Mouse (Mus musculus): ENCODE measurements around the gene Herc2. TPM values are rescaled to one million over a fixed set of nuclear protein-coding genes. Genes with fewer than 3 reads are reported as not detected.

Herc2 gene
- polyA plus RNA-seq, 1 experiment from 2014 or later = 22.3 TPM

GRCm38 (mm10) chr7:56023586-56023985, 26.4 kb upstream of the Herc2 start:
- no peaks in the 10 kb centered on the region for H3K9me3 ChIP-seq
- H3K27me3 ChIP-seq = no peaks in the 10 kb centered on the region
- H3K4me2 ChIP-seq = no peak overlapping the region
- no peak overlapping the region for H3K4me3 ChIP-seq
- H3K9ac ChIP-seq = no peak overlapping the region
- 86% methylated on average over 3 of the region's 3 CpGs for WGBS
- H3K36me3 ChIP-seq = no peaks in the 10 kb centered on the region
- peaks cover 4% of the 10 kb centered on the region for H3K4me1 ChIP-seq
- no peak overlapping the region for H3K27ac ChIP-seq
- no peak for ATAC-seq (ENCODE audit: borderline replicate concordance, extremely low read depth, low FRiP score, low TSS enrichment)

GRCm38 (mm10) chr7:56042353-56042752, 7.6 kb upstream of the Herc2 start:
- Histone ChIP-seq H3K36me3 (no peaks in the 10 kb centered on the region), H3K9me3 (no peaks in the 10 kb centered on the region), H3K27me3 (no peaks in the 10 kb centered on the region), H3K27ac (no peak overlapping the region), H3K4me3 (no peak overlapping the region), H3K4me1 (no peaks in the 10 kb centered on the region), H3K4me2 (no peak overlapping the region), H3K9ac (no peak overlapping the region)
- no peak for ATAC-seq (ENCODE audit: borderline replicate concordance, extremely low read depth, low FRiP score, low TSS enrichment)
- WGBS = 14% methylated on average over 5 of the region's 5 CpGs

DNA sequence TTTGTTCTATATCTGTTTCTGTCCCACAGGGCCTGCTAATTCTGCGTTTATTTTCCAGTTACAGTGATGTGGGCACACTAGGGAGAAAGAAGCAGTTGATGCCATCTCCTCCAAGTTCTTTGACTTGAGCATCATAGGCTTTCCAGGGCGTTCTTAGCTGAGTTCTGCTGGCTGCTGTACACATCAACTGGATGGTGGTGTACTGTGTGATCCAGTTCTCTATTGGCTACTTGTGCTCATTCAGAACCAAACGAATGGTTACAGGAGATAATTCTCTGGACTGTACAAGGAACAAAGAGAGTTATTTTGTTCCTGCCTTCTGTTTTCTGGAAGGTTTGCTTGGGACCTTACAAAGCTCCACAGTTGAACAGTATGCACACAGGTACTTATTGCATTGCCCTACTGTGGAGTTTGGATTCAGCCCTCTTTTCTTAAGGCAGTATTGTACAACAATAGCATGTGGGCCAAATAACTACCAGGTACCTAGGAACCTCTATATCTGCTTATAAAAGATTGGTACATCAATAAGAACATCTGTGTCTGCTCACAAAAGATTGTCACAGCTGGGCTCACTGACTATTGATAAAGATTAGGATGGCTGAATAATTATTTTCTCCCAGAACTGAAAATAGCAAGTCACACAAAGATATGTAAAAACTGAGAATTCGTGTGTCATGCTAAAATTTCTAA, 6.3 kb upstream of the Herc2 start:
- Histone ChIP-seq H3K9ac (no peak overlapping the region), H3K4me3 (no peak overlapping the region), H3K27me3 (no peaks in the 10 kb centered on the region), H3K4me1 (no peaks in the 10 kb centered on the region), H3K9me3 (no peaks in the 10 kb centered on the region), H3K27ac (no peak overlapping the region), H3K36me3 (no peaks in the 10 kb centered on the region), H3K4me2 (no peak overlapping the region)
- WGBS = 60% methylated on average over 4 of the region's 4 CpGs
- no peak for ATAC-seq (ENCODE audit: borderline replicate concordance, extremely low read depth, low FRiP score, low TSS enrichment)

DNA sequence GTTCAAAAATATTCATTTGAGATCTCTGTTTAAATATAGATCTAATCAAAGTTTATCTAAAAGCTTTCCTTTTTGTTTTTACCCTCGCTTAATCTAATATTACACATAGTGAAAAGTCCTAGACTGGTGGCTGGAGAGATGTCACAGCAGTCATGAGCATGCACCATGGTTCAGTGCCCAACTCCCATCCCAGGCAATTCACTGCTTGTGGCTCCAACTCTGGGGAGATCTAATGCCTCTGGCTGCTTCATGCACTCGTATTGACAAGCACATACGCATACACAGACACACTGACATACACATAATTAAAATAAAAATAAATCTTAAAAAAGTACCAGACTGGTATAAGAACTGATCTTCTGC, 5.7 kb upstream of the Herc2 start:
- no peaks in the 10 kb centered on the region for H3K4me1 ChIP-seq
- H3K27me3 ChIP-seq = no peaks in the 10 kb centered on the region
- H3K27ac ChIP-seq = no peak overlapping the region
- no peak overlapping the region for H3K4me3 ChIP-seq
- WGBS = 72% methylated on average over 3 of the region's 3 CpGs
- H3K9ac ChIP-seq = no peak overlapping the region
- H3K4me2 ChIP-seq = no peak overlapping the region
- no peak for ATAC-seq (ENCODE audit: borderline replicate concordance, extremely low read depth, low FRiP score, low TSS enrichment)
- no peaks in the 10 kb centered on the region for H3K9me3 ChIP-seq
- H3K36me3 ChIP-seq = no peaks in the 10 kb centered on the region

DNA sequence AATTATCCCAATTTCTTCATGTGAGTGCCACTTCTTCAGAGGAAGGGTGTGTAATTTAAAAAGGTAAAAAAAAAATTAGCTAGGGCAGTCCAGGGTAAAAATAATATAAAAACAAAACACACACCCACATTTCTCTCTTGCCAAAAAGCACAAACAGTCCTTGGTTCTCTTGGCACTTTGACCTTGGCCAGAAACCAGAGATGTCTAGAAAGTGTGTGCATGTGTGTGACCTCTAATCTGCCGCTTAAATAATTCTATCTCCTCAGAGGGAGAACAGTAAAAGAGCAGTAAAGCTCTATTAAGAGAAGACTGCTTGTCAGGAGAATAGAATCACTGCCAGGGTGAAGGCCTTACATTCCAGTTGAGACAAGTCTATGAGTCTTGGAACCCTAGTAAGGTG, 2.8 kb upstream of the Herc2 start:
- Histone ChIP-seq H3K27ac (no peak overlapping the region), H3K27me3 (no peaks in the 10 kb centered on the region), H3K4me2 (no peak overlapping the region), H3K4me3 (no peak overlapping the region), H3K4me1 (peaks cover 9% of the 10 kb centered on the region), H3K36me3 (no peaks in the 10 kb centered on the region), H3K9me3 (no peaks in the 10 kb centered on the region), H3K9ac (no peak overlapping the region)
- no peak for ATAC-seq (ENCODE audit: borderline replicate concordance, extremely low read depth, low FRiP score, low TSS enrichment)
- 77% methylated on average over 1 of the region's 1 CpGs for WGBS

GRCm38 (mm10) chr7:56050487-56050911, 503 bp downstream of the Herc2 start:
- Histone ChIP-seq H3K4me3 (peak overlapping the region; percentile 71), H3K27me3 (no peaks in the 10 kb centered on the region), H3K9ac (peak overlapping the region; percentile 74), H3K4me2 (peak overlapping the region; percentile 63), H3K9me3 (no peaks in the 10 kb centered on the region), H3K4me1 (peaks cover 9% of the 10 kb centered on the region), H3K36me3 (no peaks in the 10 kb centered on the region), H3K27ac (peak overlapping the region; percentile 87)
- ATAC-seq (ENCODE audit: borderline replicate concordance, extremely low read depth, low FRiP score, low TSS enrichment) = peak; percentile 46; the same call in 1 of the 2 replicates
- WGBS = 1% methylated on average over 18 of the region's 18 CpGs

DNA sequence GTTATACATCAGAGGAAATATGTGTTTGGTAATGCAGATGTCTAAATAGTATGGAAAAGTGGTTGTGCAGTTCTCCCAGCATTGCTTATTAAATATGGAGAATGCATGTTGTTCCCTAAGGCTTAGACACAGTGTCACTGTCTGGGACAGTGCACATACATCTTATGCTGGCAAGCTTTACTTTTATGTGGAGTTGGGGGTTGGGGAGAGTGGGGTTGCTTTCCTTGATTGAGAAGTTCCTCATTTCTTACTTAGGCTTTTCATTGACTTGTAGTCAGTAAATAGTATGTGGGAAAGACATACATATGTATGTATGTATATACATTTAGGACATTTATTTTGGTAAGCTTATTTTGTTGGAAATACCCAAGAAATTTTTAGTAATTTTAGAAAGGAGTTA, 3.0 kb downstream of the Herc2 start:
- Histone ChIP-seq H3K36me3 (peaks cover 11% of the 10 kb centered on the region; the same call in 1 of the 2 replicates), H3K27ac (no peak overlapping the region), H3K4me3 (no peak overlapping the region), H3K4me2 (no peak overlapping the region), H3K27me3 (no peaks in the 10 kb centered on the region), H3K4me1 (peaks cover 9% of the 10 kb centered on the region), H3K9me3 (no peaks in the 10 kb centered on the region), H3K9ac (no peak overlapping the region)
- no peak for ATAC-seq (ENCODE audit: borderline replicate concordance, extremely low read depth, low FRiP score, low TSS enrichment)

GRCm38 (mm10) chr7:56055338-56055737, 5.3 kb downstream of the Herc2 start:
- 88% methylated on average over 3 of the region's 3 CpGs for WGBS
- Histone ChIP-seq H3K4me2 (no peak overlapping the region), H3K9ac (no peak overlapping the region), H3K9me3 (no peaks in the 10 kb centered on the region), H3K4me1 (peaks cover 9% of the 10 kb centered on the region), H3K4me3 (no peak overlapping the region), H3K27me3 (no peaks in the 10 kb centered on the region), H3K36me3 (peaks cover 11% of the 10 kb centered on the region; the same call in 1 of the 2 replicates), H3K27ac (no peak overlapping the region)
- ATAC-seq (ENCODE audit: borderline replicate concordance, extremely low read depth, low FRiP score, low TSS enrichment) = no peak

GRCm38 (mm10) chr7:56064876-56065275, 14.9 kb downstream of the Herc2 start:
- Histone ChIP-seq H3K27me3 (no peaks in the 10 kb centered on the region), H3K4me1 (no peaks in the 10 kb centered on the region), H3K36me3 (no peaks in the 10 kb centered on the region), H3K4me3 (no peak overlapping the region), H3K27ac (no peak overlapping the region), H3K9me3 (no peaks in the 10 kb centered on the region), H3K4me2 (no peak overlapping the region), H3K9ac (no peak overlapping the region)
- no peak for ATAC-seq (ENCODE audit: borderline replicate concordance, extremely low read depth, low FRiP score, low TSS enrichment)
- WGBS = 87% methylated on average over 1 of the region's 1 CpGs

GRCm38 (mm10) chr7:56066136-56066535, 16.1 kb downstream of the Herc2 start:
- no peaks in the 10 kb centered on the region for H3K9me3 ChIP-seq
- H3K4me2 ChIP-seq = no peak overlapping the region
- no peak overlapping the region for H3K4me3 ChIP-seq
- no peaks in the 10 kb centered on the region for H3K4me1 ChIP-seq
- no peak overlapping the region for H3K9ac ChIP-seq
- H3K36me3 ChIP-seq = no peaks in the 10 kb centered on the region; the same call in 1 of the 2 replicates
- no peaks in the 10 kb centered on the region for H3K27me3 ChIP-seq
- no peak for ATAC-seq (ENCODE audit: borderline replicate concordance, extremely low read depth, low FRiP score, low TSS enrichment)
- WGBS = 57% methylated on average over 2 of the region's 2 CpGs
- no peak overlapping the region for H3K27ac ChIP-seq

- no peak overlapping the region for H3K4me2 ChIP-seq
- H3K9me3 ChIP-seq = no peaks in the 10 kb centered on the region
- H3K27me3 ChIP-seq = no peaks in the 10 kb centered on the region
- no peaks in the 10 kb centered on the region; the same call in 1 of the 2 replicates for H3K36me3 ChIP-seq
- H3K4me1 ChIP-seq = no peaks in the 10 kb centered on the region
- H3K27ac ChIP-seq = no peak overlapping the region
- 93% methylated on average over 1 of the region's 1 CpGs for WGBS
- no peak overlapping the region for H3K4me3 ChIP-seq
- ATAC-seq (ENCODE audit: borderline replicate concordance, extremely low read depth, low FRiP score, low TSS enrichment) = no peak
- H3K9ac ChIP-seq = no peak overlapping the region
Observed at GRCm38 (mm10) chr7:56066634-56067033, 16.6 kb downstream of the Herc2 start.

DNA sequence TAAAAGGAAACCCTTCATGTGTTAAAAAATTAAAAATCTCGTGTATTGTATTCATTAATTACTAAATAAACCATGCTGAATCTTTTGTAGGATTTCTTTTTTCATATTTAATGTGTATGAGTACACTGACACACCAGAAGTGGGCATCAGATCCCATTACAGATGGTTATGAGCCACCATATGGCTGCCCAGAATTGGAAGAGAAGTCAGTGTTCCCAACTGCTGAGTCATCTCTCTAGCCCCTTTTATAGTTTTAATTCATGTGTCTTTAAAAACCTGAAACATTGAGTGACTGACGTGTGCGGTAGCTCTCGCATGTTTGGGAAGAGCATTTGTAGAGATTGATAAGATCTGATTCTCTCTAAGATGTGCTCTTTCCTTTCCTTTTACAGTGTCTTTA, 21.7 kb downstream of the Herc2 start:
- H3K36me3 ChIP-seq = peaks cover 5% of the 10 kb centered on the region; the same call in 1 of the 2 replicates
- 83% methylated on average over 4 of the region's 4 CpGs for WGBS
- no peak overlapping the region for H3K4me2 ChIP-seq

GRCm38 (mm10) chr7:56083034-56083433, 33.0 kb downstream of the Herc2 start:
- H3K4me3 ChIP-seq = no peak overlapping the region
- H3K4me1 ChIP-seq = no peaks in the 10 kb centered on the region
- H3K27ac ChIP-seq = no peak overlapping the region
- WGBS = 67% methylated on average over 2 of the region's 2 CpGs
- H3K9ac ChIP-seq = no peak overlapping the region
- H3K4me2 ChIP-seq = no peak overlapping the region
- H3K36me3 ChIP-seq = peaks cover 13% of the 10 kb centered on the region
- H3K9me3 ChIP-seq = no peaks in the 10 kb centered on the region
- no peak for ATAC-seq (ENCODE audit: borderline replicate concordance, extremely low read depth, low FRiP score, low TSS enrichment)
- H3K27me3 ChIP-seq = no peaks in the 10 kb centered on the region

More for the DNA sequence above, 21.7 kb downstream of the Herc2 start:
- Histone ChIP-seq H3K27me3 (no peaks in the 10 kb centered on the region), H3K27ac (no peak overlapping the region), H3K4me3 (no peak overlapping the region), H3K9me3 (no peaks in the 10 kb centered on the region), H3K4me1 (no peaks in the 10 kb centered on the region), H3K9ac (no peak overlapping the region)
- no peak for ATAC-seq (ENCODE audit: borderline replicate concordance, extremely low read depth, low FRiP score, low TSS enrichment)

Measured in lung, embryonic 15.5 days (tissue).